Mouse (Mus musculus) CH12.LX (cell line): ENCODE results near the gene Apol7b.
"Not testable (repeated sequence)": the region's sequence is repeated elsewhere in the genome, so short reads cannot be mapped to it uniquely, and the experiment has no call there.

Experiments used
- BHLHE40 ChIP-seq: IDR thresholded peaks from 2 replicates; pipeline ENCODE4 v1.6.1; 2011; ENCODE audit warnings: mild to moderate bottlenecking, low read depth, low read length, improper control_type of control experiment
- CTCF ChIP-seq, 2 experiments: IDR thresholded peaks in 1 of 2; conservative IDR thresholded peaks in 1 of 2; 2 replicates each; pipeline ENCODE4 v1.5.1; 2011 to 2012; ENCODE audit warnings: low read depth in 2 of 2, low read length in 2 of 2, improper control_type of control experiment in 1 of 2, inconsistent platforms in 1 of 2, mild to moderate bottlenecking in 1 of 2, moderate library complexity in 1 of 2
- EP300 ChIP-seq: IDR thresholded peaks from 2 replicates; pipeline ENCODE4 v1.6.1; 2011; ENCODE audit warnings: low read length, improper control_type of control experiment
- MAFK ChIP-seq: IDR thresholded peaks from 2 replicates; pipeline ENCODE4 v1.6.1; 2011; ENCODE audit warnings: low read length, improper control_type of control experiment; ENCODE audit not compliant: insufficient replicate concordance
- MXI1 ChIP-seq: IDR thresholded peaks from 2 replicates; pipeline ENCODE4 v1.6.1; 2011; ENCODE audit warnings: mild to moderate bottlenecking, low read depth, low read length, improper control_type of control experiment
- POLR2A ChIP-seq: IDR thresholded peaks from 2 replicates; pipeline ENCODE4 v1.6.1; 2011; ENCODE audit warnings: low read depth, mild to moderate bottlenecking, improper control_type of control experiment, low read length
- POLR2AphosphoS2 ChIP-seq: IDR thresholded peaks from 2 replicates; pipeline ENCODE4 v1.6.1; 2011; ENCODE audit warnings: low read depth, low read length, improper control_type of control experiment
- TBP ChIP-seq: conservative IDR thresholded peaks from 2 replicates; pipeline ENCODE4 v1.6.1; 2011; ENCODE audit warnings: low read depth, low read length, improper control_type of control experiment

DNA sequence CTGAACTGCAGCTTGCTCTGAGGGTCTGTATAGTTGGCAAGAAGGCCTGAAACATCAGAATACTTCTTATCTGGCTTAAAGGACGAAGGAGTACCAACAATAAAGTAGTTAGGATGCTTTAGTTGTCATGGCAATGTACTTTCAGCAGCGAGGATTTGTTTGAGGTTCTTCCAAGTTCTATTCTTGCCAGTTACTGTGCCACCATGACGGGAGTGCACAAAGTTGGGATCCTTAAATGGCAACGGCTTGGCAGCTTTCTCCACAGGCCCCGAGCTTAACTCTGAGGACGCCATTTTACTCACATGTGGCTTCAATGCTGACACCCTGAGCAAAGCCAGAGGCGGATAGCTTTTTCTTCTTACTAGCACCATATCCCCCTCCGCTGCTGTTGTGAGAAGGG is 2.5 kb downstream of the Apol7b start:
- TF ChIP-seq POLR2A; CTCF (conservative IDR thresholded peaks at IDR 0.05 in 1 of 2, IDR thresholded peaks at IDR 0.05 in 1 of 2; ENCODE audit: low read depth in 2 of 2, low read length in 2 of 2); TBP; POLR2AphosphoS2; EP300; MAFK; MXI1; BHLHE40: not testable (repeated sequence)
